Mouse (Mus musculus) stomach, embryonic 14.5 days (tissue): ENCODE results near the gene Kat7. TPM values are rescaled to one million over a fixed set of nuclear protein-coding genes. Genes with fewer than 3 reads are reported as not detected.

ENCODE experiments used
- polyA plus RNA-seq: library from polyadenylated mRNA; unstranded; fragments of >200 nt; fragmentation: Nextera tagmentation; extraction: Ambion mirVana; gene quantifications from 2 replicates; pipeline ENCODE4 v1.2.1, GENCODE M21; 2014

The Kat7 gene
- polyA plus RNA-seq, 1 experiment from 2014 or later = 60.8 TPM

Other genes starting within 250 kb of the Kat7 start
- 21.5 and 23.3 TPM in 2 replicates for gene Itga3, start 233.4 kb downstream of the Kat7 start, polyA plus RNA-seq
- 3.1 and 4.5 TPM in 2 replicates for gene Dlx3, start 190.1 kb downstream of the Kat7 start, polyA plus RNA-seq
- 0.46 and 0.52 TPM in 2 replicates for gene Dlx4, start 164.0 kb downstream of the Kat7 start, polyA plus RNA-seq
- 0.48 TPM in 1 of 2 replicates, not detected in the other for gene Tac4, start 48.7 kb downstream of the Kat7 start, polyA plus RNA-seq
- gene Fam117a, start 26.8 kb upstream of the Kat7 start, polyA plus RNA-seq = 14.3 and 15.7 TPM in 2 replicates
- gene Slc35b1, start 74.4 kb upstream of the Kat7 start, polyA plus RNA-seq = 91.0 and 98.1 TPM in 2 replicates
- 105 and 111 TPM in 2 replicates for gene Spop, start 103.8 kb upstream of the Kat7 start, polyA plus RNA-seq
- 0.86 and 1.1 TPM in 2 replicates for gene Nxph3, start 204.3 kb upstream of the Kat7 start, polyA plus RNA-seq